Mouse (Mus musculus): ENCODE measurements around the gene Ddx4.
A peak's percentile ranks its signal among the peaks of the same experiment; 100 is the strongest.

Ddx4 gene

DNA sequence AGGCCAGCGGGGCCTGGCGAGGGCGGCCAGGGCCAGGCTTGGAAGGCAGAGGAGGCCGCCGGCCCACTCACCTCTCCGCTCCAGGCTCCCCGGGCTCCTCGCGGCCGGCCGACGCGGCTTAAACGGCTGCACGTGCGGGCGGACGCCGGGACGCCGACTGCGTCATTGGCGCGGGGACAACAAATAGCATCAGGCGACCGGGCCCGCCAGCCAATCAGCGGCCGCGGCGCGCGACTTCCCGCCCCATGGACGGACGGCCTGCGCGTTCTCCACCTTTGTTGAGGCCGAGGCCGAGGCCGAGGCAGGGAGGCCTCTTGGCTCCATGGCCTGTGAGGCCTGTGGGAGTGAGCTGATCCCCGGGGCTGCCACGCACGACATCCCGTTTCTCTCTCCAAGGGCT is at the start of gene Ddx4:
TSS of gene Ddx4 (minus strand) at position 271 of the 400 bp plus-strand sequence.
- no peak for DNase-seq

DNA sequence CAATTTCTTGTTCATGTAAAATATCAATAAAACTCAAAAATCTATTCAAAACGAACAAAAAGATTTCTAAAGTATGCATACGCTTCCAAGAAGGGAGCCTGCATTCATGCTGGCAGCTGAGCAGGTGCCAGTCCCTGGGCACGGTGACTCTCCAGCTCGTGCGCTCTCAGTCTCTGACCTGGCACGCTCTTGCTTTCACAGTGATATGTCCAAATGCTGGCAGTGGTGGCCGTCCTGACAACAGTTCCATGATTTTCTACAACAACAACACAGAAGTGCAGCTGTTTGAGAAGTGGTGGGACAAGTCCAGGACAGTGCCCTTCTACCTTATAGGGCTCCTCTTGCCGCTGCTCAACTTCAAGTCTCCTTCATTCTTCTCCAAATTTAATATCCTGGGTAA is 49.0 kb upstream of the Ddx4 start:
- DNase-seq = no peak

DNA sequence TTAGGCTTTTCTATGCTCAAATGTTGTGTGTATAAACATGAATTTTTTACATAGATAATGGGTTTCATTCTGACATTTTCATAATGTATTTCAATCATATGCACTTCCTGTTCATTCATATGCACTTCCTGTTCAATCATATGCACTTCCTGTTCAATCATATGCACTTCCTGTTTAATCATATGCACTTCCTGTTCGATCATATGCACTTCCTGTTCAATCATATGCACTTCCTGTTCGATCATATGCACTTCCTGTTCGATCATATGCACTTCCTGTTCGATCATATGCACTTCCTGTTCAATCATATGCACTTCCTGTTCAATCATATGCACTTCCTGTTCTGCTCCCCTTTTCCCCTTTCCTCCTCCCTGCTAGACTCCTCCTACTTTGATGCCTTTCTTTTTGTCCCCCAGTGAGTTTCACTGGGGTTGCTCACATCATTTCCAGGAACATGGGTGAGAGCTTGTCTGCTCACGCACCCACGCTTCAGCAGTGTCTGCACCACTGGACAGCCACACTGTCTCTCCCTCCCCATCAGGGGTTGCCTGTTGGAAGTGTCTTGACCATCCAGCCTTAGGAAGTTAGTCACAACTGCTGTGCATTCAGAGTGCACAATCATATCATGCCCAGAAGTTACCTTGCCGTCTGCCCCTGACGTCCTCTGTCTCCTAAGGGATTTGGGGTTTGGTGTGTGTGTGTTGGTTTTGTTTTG is 43.4 kb upstream of the Ddx4 start:
- no peak for DNase-seq

DNA sequence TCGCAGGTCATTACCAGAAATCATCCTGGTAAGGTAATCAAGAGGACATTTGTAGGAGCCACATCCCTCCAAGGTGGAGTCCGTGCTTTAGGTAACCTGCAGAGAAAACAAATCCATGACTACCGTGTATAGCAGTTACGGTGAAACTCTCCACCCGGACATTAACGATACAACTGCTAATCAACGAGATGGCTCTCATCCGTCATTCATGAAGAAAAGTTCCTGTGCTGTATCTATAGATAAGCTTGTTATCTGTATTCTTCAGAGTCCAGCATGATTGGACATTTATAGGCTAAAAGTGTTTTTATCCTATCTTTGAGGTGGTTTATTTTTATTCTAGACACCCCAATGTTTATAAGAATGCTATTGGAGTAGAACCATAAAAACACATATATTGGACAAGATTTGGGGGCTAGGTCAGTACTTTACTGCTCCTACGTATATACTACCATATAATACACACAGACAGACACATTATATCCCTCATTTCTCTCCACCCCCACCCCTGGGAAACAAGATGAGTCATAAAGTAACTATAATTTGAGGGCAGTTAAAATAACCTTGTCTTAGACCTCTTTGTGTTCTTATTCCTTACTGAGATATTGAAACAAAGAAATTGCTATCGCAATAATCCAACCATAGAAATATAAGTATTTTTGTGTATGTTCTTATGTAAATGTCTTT is 40.7 kb upstream of the Ddx4 start:
- DNase-seq = no peak

DNA sequence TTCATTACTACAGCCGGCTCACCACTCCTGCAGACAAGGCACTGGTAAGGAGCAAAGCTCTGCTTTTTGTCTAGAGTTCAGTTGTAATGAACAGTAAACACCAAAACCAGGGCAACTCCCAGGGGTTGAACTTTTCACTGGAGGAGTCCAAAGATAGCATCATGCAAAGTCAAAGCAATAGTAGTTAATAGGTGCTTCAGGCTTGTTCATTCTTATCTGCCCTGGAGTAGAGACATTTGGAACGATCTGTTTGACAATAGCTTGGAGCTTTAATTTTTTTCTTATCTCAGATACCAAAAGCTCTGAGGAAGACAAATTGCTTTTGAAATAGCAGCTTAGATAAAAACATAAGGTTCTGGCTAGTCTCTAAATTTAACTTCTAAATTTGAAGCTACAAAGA is 33.9 kb upstream of the Ddx4 start:
- DNase-seq = no peak

DNA sequence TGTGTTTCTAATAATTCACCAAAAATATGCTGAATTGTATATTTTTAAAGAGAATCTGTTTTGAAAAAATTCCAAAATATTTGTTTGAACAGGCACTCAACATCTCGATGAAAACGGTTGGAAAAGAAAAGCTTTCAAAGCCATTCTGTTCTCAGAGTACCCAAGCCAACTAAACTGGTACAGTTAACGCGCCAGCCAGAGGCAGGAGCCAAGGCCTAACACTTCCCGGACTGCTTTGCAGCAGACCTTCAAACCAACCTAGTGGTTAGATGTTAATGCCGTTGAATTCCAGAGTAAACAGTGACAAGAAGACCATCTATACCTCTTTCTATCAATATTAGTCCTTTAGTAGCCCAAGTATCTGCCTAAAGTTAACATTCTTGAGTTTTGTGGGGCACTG is 31.7 kb upstream of the Ddx4 start:
- DNase-seq = no peak

DNA sequence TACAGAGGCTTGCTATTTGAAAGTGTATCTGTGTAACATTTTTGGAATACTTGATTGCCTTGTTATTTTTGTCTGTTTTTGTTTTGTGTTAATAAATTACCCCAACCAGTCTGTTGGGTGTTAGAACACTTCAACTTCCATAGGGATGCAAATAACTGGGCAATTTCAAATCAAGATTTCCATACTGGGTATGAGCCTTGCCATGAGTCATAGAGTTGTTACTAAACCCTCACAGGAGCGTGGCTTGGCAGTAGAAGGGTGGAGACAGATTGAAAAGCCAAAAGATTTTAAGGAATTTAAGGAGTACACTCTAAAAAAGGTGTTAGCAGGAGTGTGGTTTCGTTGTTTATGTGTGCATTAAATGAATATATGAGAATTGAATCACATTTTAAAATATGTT is 31.0 kb upstream of the Ddx4 start:
- no peak for DNase-seq

DNA sequence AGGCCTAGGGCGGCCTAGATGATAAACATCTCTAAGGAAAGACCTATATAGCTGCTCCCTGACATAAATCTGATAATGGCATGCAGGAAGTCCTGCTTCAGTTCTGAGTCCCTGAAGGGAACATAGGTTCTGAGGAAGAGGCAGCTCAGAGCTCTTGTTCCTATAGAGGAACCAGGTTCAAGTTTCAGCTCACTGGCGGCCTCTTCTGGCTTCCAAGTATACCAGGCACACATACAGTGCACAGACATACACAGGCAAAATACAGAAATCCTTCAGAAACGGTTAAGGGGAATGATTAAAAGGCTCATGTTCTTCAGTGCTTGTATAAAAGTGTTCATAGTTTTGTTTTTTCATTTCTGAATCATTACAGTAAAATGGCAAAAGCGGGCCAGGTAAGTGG is 25.9 kb upstream of the Ddx4 start:
- peak; percentile 45 for DNase-seq

DNA sequence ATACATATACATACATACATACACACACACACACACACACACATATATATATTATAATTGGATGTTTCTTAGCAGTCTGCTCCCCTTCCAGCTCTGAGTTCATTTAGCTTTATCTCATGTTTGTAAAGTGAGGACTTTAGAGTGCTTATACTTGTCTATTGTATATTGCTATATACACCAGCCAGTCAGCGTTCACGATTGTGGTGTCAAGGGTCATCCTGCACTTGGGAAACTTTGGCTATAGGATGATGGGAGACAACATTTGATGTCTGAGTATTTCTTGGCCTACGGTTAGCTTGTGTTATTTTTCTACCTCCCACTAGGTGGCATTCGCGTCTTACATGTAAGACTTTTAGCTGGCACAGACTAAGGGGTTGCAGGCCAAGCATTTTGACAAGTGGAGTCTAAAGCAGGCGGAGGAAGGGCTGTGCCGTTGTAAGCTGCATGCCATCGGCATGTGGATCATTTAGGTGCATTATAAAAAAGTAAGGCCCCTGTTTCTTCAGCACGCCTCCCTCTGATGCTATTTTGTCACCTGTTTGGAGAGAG is 21.7 kb upstream of the Ddx4 start:
- peak; percentile 55 for DNase-seq

DNA sequence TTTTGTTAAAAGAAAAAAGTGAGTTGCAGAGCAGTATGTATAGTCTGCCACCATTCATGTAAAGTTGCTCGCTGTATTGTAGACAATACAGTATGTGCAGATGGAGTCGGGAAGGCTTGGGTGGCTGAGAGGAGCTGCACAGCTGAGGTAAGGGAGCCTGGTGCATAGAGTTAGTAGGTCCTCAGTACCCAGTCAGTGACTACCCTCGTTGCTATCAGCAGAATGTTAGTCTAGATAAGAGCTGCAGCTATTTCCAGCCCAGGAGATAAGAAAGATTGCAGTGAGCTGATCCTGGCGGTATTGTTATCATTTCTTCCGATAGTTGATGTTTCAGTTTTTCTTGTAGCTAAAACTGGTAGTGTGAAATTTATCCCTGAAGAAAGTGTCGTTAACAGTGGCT is 20.5 kb upstream of the Ddx4 start:
- DNase-seq = no peak

DNA sequence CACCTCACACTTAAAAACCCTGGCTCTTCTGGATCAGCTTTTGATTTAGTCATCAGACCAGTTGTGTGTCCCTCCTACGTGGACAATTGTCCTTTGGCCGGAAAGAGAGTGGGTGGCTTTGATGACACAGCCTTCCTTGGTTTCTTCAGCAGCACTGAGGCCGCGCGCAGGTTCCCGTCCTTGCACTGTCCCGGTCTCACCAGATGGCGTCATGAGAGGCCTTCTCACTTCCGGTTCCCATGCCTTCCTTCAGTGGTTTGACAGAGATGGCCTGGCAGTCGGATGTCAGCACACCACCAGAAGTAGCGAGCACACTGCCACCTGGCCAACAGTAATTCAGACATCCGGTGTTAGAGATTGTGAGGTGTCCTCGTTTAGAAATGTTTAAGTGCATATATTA is 19.4 kb upstream of the Ddx4 start:
- DNase-seq = peak; percentile 10

DNA sequence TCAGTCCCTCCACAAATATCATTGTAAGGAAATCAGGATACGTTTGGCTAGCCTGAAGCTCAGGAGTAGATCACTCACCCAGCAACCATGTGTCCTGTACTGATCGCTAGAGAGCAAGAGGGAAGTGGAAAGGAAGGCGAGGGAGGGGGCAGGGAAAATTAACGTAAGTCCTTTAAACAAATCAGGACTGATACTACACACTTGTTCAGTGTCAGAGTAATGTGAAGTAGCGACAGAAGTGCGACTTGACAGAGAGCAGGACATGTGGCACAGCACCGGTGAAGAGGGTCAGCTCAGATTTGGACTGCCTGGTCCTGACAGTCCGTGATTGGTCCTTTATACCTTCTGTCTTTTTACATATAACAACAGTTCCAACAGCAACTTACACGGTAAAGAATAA is 14.9 kb upstream of the Ddx4 start:
- DNase-seq = no peak

DNA sequence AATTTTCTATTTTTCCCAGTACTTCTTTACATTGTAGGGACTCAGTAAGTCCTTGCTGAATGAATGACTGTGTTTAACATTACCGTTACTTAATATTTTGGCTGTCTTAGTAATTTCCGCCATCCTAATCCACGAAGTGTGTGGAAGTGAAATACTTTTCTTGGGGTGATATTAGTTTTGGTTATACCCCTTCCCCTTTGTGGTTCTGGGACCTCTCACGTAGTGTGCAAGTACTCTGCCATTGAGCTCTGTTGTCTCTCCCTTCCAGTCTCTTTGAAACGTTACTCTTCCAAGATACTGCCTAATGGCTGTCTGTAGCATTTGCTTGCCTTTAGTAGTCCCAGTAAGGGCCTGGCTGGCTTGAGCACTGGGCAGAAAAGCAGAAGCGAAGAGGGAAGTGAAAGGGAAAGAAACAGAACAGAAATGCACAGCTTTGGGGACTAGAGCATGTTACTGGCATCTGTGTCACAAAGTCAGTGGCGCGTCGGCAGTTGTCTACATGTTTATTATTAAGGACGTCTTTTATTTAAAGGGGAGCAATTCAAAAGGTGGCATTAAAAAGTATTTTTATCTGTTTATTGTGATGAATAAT is 14.3 kb upstream of the Ddx4 start:
- no peak for DNase-seq

DNA sequence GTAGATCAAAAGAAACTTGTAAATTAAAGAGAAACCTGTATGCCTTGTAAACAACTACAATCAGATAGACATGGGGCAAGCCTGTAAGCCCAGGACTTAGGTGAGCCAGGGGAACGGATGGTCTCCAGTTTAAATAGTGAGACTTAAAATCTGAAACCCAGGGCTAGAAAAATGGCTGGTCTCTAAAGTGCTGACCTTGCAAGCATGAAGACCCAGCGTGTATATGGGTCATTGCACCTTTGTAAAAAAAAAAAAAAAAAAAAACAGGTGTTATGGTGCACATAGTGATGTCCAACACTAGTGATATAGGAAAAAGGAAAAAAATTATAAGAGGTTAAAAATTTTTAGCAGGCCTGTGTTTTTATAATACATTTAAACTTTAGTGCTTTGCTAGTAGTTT is 9.4 kb upstream of the Ddx4 start:
- DNase-seq = no peak

DNA sequence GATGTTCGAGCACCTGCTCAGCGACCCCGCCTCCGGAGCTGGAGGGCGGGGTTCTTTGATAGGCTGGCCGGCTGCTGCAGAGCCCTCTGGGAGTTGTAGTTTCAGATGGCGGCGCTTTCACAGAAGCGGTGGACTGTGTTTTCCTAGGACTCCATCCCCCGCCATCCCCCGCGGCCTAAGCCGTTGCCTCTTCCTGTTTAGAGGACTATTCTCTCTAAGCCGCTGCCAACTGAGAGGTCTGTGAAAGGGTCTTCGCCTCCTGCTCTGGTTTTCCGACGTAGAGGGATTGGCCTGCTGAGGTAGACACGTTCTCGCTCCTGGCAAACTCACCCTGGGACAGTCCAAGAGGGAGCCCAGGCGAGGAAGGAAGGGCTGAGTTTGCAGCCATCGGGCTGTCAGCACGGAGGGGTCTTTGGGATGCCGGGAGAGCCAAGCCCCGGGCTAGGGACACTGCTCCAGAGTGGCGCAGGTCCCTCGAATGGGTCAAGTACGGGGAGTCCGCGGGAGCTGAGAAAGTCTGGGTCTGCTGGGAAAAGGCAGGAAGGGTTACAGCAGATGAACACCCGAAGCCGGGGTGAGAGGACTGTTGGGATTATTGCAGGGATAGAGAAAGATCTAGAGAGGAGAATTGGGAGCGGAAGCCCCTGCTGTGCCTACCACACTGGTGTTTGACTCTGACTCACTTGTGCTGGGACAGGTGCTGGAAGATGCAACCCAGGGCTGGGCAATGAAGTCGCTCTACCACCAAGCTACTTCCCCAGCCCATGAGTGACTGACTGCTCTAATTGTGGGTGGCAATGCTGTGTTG is 8.5 kb upstream of the Ddx4 start, which contains the start of gene Slc38a9:
TSS of gene Slc38a9 (plus strand) at position 178 of the 808 bp plus-strand sequence.
- DNase-seq = peak; percentile 96

DNA sequence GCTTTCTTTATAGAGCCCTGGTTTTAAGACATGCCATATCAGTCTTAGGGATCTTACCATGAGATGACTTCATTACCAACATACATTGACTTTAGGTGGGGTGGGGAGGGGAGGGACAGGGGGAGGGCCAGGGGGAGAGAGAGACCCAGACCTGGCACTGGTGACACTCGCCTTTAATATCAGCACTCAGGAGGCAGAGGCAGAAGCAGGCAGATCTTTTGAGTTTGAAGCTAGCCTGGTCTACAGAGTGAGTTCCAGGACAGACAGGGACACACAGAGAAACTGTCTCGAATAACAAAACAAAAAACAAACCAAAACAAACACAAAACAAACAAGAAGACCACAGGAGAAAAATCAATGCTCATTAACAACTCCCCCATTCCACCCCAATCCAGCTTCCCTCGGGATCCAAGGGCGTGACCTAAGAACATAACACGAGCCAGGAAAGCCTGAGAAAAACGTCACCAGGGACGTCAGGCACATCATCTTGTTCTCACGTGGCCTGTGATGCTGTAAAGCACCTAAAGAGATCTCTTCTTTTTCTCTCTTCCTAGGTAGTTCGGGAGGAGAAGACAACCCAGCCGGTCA is 7.8 kb upstream of the Ddx4 start:
- no peak for DNase-seq

DNA sequence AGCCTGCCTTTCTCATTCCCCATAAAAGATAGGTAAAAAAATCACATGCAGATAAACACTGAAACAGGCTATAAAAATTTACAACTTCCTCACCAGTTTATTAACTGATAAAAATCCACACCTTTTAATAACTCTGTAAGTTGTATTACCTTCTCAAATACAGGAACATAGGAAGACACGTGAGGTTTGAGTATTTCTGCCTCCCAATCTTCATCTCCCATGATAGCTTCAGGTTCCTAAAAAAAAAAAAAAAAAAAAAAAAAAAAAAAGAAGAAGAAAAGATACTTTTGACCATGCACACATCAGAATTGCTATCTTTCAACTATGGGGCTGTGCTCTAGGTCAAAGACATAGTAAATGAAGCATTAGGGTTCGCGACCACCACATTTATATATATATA is 1.1 kb downstream of the Ddx4 start:
- no peak for DNase-seq

DNA sequence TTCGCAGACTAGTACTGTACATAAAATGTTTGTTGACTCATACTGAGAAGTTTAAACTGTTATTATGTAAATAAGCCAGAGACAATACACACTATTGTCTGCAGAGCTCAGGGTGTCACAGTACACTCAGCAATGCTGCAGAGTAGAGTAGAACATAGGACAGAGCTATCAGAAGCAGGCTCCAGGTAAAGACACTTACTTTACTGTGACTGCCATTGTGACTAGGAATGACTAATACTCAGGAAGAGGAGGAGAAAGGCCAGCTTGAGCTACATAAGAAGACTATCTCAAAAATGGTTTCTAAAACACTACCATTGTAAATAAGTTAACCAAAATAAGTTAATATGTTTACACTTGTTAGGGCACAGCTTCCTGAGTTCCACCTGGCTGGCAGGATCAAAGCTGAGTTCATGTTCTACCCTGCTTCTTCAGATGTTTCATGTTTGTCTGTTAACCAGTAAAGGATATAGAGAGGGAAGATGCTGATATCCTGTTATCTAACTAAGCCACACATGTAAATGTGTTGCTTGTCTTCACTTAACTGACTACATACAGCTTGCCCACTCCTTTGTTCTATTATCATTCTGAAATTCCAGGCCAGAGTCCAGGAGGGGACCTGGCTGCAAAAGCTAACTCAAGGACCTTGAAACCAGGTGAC is 6.6 kb downstream of the Ddx4 start:
- no peak for DNase-seq

DNA sequence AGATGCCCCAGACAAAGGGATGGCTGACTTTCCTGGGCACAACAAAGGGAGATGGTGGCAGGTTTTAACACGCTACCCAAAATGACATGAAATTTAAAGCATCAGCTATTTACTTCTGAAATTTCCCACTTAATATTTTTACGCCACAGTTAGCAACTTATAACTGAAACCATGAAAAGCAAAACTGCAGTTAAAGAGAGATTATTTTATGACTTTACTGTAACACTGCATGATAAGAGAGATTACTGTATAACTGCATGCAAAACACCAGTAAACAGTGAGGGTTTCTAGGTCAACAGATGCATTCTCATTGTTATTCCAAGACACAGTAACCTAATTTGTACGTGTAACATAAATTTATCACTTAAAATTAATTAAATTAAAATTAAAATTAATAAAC is 7.3 kb downstream of the Ddx4 start:
- DNase-seq = no peak

DNA sequence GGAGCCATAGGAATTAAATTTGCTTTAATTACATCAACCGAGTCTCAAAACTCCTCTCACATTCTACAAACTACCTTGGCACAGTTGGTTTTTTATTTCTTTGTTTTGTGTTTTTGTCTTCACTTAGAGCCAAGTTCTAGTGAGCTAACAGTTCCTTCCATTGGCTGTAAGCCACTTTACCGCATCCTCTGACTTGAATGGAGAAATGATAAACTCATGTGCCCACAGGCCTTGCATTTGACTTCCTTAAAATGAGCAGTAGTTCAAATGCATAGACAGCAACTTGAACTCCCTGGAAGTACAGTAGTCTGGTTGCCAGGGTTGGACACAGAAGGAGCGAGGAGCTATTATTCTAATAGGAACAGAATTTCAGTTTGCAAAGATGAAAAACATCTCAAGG is 9.4 kb downstream of the Ddx4 start:
- DNase-seq = no peak

DNA sequence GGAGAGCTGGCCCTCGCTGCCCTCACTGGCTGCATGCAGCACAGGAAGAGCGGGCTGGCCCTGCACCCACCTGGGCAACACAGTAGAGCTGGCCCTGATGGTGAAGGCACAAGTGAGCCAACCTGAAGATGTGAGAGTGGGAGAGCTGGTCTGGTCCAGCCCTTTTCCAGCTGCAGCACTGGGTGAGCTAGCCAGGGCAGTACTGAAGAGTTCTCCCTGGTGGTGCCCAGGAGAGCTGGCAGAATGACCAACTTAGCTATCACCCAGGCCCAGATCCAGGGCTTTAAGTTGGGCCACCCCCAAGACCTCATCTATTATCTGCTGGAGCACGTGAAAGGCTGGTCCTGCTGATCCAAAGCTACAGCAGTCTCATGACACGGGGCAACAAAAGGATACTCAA is 13.2 kb downstream of the Ddx4 start:
- DNase-seq = no peak

DNA sequence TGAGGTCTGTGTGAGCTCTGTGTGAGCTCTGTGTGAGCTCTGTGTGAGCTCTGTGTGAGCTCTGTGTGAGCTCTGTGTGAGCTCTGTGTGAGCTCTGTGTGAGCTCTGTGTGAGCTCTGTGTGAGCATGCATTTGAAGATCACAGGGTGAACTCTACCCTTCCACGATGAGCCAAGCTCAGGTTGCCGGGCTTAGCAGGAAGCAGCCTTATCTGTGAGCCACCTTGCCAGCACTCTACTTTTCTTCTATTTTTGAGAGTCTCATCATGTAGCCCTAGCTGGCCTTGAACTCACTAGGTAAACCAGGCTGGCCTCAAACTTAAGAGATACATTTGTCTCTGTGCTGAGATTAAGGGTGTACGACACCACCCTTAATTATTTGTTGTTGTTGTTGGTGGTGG is 15.8 kb downstream of the Ddx4 start:
- DNase-seq = no peak

Measured in thymus, postnatal 14 days (tissue).